Mouse (Mus musculus) heart, postnatal 4 days (tissue): Measurements from ENCODE around the gene Agk. TPM values are rescaled to one million over a fixed set of nuclear protein-coding genes. Genes with fewer than 3 reads are reported as not detected.

Experiments used
- DNase-seq: peaks from one replicate; pipeline ENCODE4 v3.0.0; 2021
- total RNA-seq, 2 experiments: library from RNA; stranded (reverse); gene quantifications; 2 replicates each; pipeline ENCODE4 v1.2.3; 2021

Agk gene
- 10 to 100 TPM; 26.9 to 27.9 TPM for total RNA-seq

DNA sequence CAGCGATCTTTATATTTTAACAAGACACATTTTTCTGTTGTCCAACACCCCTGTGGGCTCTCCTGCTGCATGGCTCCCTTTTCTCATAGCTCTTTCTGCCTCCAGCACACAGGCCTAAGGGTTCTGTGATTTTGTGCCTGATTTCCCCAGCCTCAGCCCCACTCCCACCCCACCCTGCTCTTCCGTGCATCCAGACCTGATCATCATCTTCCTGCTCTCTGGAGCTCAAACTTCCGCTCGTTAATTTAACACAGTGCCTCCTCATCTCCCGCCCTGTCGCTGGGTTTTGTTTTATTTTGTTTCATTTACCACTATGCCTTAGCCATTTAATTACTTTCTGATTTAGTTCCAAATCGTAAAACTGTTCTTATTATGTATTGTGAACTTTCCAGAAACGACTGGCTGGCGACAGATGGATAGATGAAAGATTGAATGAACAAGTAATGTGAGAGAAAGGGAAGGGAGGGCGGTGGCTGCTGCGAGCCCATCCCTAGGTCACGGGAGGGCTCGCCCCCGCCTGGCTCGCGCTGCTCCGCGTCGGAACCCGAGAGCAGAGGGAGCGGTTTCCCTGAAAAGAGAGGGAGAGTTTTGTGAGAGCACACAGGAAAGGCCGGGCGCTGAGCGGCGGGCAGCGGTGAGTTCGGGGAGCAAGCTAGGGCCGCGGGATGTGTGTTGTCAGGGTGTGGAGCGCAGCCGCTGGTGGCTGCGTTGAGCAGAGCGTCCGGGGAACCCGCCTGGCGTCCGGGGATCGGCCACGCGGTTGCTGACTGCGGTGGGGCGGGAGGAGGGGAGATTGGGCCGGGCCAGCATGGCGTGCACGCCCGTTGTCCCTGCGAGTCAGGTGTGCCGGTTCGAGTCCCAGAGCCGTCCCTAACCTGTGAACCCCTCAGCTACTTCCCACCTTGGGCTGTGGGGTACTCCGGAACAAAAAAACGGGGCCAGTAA, at the start of gene Agk:
Gene Agk (plus strand): TSS at position 276 of the 945 bp plus-strand sequence.
- peak; percentile 83 for DNase-seq

DNA sequence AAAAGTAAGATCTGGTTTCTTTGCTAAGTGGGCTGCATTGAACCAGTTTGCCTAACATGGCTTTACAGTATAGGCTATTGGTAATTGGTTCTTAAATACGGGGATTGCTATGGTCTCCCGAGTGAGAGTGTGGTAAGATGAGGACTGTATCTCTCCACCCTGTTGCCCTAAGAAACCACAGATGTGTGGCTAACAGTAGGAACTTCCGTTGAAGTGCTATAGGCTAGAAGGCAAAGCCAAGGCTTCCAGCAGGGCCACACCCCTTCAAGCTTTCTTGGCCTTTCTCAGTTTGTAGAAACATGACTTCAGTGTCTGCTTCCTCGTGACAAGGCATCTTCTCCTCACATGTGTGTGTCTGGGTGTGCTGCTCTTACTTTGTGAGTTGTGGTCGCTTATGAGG, 24.3 kb upstream of the Agk start:
- no peak for DNase-seq

DNA sequence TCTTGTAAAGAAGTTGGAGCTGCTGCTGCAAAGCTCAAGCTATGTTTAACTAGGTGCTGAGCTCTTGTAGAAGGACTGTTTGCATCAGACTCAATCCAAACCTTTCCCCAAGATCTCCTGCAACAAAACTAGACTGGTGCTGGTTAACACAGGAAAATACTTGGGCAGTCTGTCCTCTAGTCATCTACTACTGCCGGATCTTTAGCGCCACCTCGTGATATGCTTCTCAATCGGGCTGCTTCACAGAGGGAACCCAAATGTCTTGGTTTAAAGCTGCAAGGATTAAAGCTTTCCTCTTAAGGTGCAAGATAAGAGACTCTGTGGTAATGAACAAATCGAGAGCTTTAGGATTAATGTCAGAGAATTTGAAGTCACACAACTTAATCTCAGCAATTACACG, 21.6 kb upstream of the Agk start:
- peak; percentile 51 for DNase-seq

DNA sequence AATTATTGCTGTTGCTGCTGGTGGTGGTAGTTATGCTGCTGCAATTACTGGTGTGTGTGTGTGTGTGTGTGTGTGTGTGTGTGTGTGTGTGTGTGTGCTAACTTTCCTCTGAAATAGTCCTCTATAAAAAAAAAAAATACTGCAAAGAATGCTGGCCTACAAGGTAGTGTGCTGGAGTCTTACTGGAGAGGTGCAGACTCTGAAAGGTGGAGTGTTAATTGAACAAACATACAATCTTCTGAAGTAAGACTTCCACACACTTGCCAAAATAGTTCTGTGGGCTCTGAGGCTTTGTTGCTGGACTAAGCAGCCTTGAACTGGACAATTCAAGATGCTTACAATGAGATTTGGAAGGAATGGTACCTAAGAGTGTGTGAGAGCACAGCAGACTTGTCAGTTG, 20.0 kb upstream of the Agk start:
- DNase-seq = no peak

DNA sequence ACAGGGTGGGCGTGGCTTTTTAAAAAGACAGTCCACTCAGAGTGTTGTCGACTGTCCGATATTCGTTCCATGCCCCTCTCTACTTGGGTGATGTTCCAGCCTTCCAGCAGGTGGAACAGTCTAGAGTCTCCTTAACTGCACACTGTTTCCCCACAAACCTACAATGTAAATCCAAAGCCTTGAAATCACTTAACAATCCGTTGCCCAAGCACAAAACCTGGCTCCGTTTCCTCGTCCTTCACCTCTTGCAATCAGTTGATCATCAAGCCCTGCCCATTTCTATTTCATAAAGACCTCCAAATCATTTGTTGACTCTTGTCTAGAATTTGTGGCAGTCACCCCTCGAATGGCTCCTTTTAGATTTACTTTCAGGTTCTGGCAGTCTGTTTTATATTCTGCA, 1.4 kb downstream of the Agk start:
- no peak for DNase-seq

DNA sequence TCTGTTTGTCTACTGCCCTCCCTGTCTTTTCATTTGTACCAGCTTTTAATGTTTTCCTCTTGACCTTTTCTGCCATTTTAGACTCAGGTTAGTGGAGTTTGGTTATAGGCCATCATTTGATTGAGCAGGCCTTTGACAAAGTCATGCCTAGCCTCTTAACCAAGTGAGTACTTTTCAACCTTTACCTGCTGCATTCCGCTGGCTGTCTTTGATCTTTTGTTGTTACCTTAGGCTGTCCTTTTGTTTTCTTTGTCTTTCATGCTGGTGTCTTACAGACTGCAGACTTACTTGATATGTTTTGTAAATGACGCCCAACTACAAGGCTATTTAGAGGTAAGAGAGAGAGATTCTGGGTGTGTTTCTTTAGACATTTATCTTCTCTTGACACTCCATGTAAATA, 8.5 kb downstream of the Agk start:
- no peak for DNase-seq

DNA sequence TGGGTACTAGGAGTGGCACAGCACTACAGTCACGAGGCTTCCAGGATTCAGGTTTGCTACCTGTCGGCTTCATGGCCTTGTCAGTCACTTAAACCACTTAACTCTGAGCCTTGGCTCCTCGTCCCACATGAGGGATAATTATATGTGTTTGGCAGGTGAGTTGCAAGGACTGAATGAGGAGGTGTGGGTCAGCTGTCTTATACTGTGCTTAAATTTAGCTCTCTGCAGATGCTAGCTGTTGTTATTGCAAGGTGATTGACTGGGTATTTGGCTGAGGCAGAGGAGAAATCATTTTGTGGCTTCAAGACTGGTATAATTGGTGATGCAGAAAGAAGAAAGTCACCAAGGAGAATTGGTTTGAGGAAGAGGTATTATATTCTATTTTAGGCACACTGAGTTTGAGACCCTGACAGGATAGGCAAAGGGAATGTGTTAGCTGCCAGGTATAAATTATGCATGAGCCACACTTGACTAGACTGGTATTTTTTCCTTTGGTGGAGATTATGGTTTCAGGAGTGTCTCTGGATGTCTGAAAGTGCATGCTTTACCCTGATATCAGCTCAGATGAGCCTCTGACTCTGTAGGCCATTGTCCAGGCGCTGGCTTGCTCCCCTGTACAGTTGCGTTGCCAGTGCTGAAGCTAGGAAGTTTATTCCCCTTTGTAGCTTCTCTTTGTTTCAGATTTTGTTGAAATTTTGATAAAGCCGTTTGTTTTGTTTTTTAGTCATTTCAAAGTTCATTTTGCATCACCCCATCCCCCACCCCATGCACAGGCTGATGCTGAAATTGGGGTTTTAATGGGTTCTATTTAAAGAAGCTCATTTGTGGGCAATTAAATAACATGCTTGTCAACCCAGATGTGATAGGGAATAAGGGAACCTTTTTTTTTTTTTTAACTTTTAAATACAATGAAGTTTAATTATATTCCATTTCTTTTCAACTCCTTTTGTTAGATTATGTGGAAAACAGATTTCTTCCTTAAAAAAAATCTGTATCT, 12.1 kb downstream of the Agk start:
- DNase-seq = no peak

DNA sequence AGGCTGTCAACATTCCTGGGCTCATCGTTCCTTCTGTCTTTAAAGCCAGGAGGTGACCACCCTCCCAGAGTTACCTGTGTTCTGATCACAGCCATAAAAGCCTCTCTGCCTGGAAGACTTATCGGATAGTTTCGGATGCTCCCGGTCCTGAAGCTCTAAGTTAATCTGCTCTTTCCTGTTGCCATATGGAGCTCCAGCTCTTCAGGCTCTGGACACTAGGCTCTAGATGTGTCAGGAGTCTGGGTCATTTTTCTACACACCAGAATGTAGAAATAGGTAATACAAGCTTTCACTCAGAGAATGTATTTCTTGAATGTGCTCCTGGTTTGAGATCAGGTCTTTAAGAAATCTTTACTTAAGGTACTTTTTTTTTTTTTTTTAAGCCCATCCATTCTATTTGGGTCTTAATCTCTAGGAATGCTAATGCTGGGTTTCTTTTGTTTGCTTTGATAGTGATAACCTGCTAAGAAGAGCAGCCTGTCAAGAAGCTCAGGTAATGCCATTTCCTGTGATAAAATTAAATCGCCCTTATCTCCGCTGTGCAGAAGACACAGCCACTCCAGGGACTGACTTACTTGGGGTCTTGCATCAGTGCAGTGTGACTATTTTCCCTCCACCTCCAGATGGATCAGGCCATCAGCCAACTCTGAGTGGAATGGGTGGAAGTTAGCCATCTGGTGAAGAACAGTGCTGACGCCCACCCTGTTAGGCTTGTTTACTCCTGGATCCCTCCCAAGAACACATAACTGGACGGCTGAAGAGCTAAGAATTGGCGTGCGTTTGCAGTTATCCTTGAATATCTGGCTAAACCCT, 22.2 kb downstream of the Agk start:
- peak; percentile 41 for DNase-seq

DNA sequence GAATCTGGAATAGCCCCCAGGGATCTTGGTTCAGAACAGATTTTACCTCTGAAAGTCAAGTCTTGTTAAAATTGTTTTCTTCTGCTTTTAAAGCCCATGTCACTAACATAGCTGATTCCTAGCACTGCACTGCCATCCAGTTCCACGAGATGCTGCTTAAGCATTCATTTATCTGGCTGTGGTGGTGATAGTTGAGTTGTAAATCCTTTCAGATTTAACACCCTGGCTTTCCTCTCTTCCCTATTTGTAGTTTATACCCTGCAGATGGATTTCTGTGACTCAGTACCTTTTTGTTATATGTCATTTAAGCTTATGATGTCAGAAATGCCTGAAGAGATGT, 22.8 kb downstream of the Agk start:
- DNase-seq = no peak

DNA sequence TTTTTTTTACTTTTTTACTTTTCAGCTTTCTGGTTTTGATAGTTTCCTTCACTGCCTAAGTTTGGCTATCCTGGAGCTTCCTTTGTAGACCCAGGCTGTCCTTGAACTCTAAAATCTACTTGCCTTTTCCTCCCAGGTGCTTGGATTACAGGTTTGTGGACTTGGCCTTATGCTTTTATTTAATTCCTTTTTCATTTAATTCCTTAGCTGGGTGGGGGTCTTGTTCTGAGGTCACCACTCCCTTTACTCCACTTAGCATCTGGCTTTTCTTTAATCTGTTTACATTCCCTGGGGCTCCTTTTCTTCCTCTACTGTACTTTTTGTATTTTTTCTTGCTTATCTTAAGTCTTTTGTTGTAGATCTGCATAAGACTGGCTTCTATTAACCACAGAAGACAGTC, 25.1 kb downstream of the Agk start:
- no peak for DNase-seq

DNA sequence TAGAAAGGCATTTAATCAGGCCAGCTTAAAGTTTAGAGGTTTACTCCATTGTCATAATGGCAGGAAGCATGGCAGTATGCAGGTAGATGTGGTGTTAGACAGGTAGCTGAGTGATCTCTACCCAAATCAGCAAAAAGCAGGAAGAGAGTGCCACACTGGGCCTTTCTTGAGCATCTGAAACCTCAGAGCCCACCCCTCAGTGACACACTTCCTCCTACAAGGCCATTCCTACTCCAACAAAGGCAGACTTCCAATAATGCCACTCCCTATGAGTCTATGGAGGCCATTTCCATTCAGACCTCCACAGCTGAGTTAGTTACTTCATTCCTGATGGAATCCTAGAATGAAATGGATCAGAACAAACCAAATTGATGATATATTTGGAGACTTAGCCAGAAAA, 25.9 kb downstream of the Agk start:
- DNase-seq = no peak

DNA sequence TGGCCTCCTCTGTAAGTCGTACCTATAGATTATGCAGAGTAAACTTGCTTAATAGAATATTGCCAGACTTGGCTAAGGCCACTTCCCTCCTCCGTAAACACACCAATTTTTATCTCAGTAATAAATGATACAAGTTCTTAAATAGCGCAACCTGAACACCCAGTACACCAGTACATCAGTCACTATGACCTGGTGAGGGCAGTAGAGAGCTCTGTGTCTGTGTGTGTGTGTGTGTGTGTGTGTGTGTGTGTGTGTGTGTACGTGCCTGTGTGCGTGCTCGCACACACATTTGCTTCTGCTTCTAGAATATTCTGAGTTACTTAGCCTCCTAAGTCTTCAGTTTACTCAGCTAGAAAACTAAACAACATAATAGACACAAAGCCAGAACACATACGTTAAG, 28.4 kb downstream of the Agk start:
- DNase-seq = no peak

DNA sequence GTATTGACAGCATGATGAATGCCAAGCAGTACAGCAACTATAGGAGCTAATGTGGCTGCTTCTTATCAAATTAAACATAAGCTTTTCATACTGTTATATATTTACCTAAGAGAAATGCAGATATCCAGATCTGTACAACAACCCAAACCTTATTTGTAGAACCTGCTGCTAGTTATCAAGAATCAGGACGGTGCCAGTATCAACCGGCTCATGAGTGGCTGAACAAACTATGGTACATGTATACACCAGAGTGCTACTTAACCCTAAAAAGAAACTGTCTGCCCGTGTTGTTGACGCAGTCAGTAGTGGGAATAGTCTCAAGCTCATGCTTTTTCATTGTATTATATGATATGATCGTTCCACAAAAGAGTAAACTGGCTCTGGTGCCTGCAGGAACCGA, 46.1 kb downstream of the Agk start:
- no peak for DNase-seq

DNA sequence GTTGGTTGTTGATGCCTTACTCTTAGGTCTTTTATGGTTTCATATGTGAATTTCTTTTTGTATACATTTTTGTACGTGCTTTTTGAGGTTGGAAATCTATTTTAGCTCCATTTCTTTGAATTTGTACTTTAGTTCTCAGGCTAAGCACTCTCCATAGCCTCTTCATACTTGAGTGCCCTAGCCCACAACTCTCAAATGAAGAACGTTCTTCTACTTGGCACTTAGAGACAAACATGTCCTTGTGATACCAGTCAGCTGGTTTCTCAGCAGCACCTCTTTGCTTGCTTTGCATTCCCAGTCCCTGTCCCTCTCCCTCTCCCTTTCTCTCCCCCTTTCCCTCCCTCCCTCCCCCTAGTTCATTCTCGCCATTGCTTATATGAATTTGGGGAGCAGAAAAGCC, 55.2 kb downstream of the Agk start:
- DNase-seq = no peak

DNA sequence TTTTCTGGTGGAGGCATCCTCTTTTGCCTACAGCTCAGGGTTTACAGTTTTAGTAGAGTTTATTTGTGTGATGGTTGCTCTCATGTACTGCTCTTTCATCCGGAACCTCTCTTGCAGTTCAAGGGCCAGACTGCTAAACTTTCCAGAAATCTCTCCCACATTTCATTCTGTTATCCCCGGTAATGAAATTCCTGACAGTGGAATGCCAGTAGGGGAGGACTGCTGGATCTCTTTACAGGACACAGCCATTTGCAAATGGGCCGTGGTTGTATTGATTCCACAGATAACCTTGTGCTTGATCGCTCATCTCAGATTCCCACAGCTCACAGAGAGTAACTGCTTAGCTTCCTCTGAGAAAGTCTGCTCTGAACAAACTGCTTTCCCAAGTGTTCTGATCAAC, 56.9 kb downstream of the Agk start:
- DNase-seq = no peak

DNA sequence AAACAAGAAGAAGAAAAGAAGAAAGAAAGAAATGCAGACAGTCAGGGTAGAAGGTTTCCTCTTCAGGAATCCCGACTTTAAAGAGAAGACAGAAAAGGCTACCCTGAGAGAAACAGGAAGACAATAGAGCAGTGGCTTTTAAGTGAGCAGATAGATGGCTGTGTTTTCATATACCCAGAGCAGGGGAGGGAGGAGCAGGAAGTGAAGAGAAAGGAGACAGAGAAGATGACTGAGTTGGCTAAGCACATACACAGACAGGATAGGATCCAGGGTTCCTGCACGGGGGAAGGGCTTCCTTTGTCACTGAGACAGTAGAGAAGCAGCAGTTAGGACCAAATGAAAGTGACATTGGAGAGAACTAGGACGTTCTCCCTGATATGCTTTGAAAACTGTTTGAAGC, 60.7 kb downstream of the Agk start:
- DNase-seq = no peak

DNA sequence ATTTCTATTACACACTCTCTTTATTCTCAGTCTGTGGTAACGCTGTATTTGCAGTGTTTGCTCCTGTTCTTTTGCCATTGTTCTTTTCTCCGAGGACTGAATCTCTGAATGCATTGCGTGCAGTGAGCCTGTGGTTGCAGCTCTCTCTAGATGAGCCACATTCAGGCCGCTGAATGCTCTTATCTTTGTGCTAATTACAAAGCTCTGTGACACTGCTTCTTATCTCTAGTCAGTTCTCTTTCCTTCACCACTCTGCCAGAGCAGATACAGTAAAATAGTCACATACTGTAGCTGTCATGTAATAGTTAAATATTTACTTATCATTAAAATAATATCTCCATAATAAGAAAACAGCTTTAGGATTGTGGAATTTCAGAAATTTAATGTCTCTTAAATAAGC, 63.7 kb downstream of the Agk start:
- DNase-seq = no peak

DNA sequence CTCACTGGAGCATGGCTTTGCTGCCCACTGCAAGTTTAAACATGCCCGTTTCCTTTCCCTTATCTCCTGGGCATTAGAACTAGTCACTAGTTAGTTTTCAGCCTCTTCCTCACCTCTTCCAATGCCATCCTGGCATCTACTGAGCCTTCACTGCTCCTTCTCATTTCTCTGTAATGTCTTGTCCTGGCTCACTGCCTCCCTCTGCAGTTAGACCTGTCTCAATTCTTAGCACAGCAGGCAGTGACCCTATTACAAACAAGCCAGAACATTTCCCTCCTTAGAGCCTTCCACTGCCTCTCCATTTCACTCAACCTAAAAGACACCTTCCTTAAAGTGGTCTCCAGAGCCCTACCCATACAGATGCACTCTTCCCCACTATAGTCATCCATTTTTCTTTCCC, 66.0 kb downstream of the Agk start:
- no peak for DNase-seq

DNA sequence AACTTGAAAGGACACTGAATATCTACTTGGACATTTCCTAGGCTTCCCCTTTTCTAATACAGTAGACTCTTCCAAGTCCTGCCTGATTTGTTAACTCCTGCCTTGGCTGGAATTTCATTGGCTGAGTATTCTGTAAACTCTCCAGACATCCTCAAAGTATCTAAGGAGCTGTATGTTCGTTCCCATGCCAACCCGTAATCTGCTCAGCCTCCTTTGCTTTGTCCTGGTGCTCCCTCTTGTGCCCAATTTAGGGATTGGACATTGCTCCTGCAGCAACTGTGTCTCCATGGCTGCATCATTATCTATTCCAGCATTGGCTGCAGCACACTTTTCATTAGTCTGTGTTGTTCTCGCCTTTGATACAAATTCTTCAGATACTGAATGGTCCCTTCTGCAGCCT, 68.2 kb downstream of the Agk start:
- DNase-seq = peak; percentile 74

DNA sequence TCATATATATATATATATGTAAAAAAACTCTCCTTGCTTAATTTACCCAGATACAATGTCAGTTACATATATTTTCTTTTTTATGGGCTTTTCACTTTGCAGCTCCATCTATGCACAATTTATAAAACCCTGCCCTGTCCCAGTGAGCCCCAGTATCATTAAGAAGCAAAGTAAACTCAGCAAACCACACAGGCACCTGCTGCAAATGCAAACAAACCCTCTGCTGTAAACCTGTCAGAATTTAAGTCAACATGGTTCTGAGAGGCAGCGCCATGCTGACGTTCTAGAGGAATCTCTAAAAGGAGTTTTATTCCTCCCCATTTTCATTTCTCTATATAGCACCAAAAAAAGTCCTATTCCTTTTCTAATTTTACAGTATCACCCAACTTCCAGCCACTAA, 77.1 kb downstream of the Agk start:
- DNase-seq = no peak

DNA sequence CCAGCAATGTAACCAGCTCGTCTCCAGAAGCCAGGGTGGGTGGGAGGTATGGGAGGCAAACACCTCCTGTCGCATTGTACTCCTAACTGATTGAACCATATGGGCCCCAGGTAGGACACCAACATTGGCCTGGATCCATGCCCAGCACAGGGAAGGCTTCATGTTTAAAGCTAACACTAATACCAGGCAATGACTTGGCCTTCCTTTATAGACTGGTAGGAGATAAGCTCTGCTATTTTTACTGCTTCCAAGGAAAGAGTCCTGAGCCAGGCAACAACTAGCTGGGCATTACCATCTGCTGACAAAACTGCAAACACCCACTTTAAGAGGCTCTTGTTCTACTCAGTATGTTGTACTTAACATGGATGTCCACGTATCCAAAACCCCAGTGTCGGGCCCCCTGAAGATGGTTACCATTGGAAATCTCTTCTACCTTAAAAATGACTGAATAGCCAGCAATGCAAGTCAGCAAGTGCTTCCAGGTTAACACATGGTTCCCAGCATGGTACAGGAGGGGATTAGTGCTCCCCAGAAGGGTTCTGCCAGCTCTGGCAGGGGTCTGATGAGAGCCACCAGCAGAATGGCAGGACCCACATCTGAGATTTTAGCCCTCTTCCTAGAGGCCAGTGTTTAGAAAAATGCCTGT, 78.8 kb downstream of the Agk start:
- no peak for DNase-seq

DNA sequence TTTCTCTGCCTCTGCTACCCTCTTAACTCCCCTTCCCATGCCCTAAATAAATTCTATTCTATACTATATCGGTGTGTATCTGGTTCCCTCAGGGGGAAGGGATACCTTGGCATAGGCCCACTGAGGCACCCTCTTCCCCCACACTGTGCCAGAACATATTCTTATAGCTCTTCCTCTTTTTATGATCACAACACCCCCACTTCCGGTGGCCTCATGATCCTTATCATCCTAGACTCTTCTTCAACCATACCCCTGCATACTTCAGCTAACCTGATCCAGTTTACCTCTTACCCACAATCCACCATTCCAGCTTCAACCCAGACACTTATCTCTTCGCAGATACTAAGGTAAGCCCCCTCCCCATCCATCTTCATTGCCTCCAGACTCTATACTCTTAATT, 86.1 kb downstream of the Agk start:
- DNase-seq = no peak
